Mouse (Mus musculus): ENCODE measurements around the gene Olfr680-ps1.
"Not testable (repeated sequence)": the region's sequence is repeated elsewhere in the genome, so short reads cannot be mapped to it uniquely, and the experiment has no call there.

Gene Olfr680-ps1

DNA sequence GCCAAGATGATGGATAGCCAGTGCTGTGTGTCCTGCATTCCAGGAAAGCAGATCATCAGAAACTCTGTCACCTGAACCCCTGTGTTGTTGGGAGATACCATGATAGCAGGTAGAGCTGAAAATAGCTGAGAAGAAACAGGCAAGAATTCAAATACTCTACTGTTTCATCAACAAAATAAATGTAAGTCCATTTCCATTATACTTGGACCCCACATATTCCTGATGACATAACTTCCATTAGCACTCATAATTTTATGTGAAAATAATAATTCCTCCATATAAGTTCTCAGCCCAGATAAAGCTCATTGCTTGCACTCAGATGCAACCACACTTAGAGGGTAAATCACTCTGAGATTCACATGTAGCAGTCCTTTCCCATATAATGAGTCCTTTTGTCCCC lies at the start of gene Olfr680-ps1:
Gene Olfr680-ps1 (minus strand): TSS at position 101 of the 400 bp plus-strand sequence.
- not testable (repeated sequence) for DNase-seq (ENCODE audit: low spot score in 2 of 2)

DNA sequence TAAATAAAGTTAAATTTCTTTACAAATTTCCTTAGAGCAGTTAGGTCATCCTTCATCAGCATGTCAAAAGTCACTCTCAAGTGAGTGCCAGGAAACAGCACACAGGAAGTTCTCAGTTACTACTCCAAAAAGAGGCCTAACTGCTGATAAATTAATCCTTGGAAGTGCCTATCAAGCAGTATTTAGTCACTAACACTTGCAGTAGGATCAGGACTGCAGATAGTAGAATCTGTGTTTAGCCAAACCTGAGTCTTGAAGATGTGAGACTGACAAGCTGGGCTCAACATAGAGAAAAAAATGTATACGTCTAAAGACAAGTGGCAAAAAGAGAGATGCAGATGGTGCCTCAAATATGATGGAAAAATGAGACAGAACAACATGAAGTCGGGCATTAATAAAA lies 48.7 kb upstream of the Olfr680-ps1 start:
- no peak for DNase-seq (ENCODE audit: low spot score in 2 of 2)

DNA sequence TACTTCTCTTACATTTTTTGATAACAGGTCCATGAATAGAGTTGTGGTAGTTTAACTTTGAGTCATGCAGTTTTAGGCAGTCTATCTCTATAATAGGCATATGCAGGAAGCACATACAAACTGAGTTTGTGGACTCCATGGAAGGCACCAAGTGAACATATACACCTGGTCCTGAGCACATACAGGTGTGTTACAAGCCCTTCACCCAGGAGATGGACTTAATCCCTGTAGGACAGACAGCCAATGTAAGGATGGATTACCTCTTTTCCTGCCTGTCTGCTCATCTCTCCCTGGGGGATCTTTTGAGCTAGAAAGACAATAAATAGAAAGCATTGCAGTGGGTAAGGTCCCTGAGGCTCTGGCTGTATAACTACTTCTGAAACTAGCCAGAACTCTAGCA lies 23.9 kb upstream of the Olfr680-ps1 start, which contains the start of gene Olfr681:
Gene Olfr681 (plus strand): TSS at position 301 of the 400 bp plus-strand sequence.
- no peak for DNase-seq (ENCODE audit: low spot score in 2 of 2)

DNA sequence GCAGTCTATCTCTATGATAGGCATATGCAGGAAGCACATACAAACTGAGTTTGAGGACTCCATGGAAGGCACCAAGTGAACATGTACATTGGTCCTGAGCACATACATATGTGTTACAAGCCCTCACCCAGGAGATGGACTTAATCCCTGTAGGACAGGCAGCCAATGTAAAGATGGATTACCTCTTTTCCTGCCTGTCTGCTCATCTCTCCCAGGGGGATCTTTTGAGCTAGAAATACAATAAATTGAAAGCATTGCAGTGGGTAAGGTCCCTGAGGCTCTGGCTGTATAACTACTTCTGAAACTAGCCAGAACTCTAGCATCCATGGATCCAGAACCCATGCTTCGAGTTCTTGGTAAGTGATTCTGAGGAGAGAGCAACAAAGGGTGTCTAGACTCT lies 11.7 kb downstream of the Olfr680-ps1 start, which contains the start of gene Olfr679:
Gene Olfr679 (plus strand): TSS at position 301 of the 400 bp plus-strand sequence.
- no peak for DNase-seq (ENCODE audit: low spot score in 2 of 2)

DNA sequence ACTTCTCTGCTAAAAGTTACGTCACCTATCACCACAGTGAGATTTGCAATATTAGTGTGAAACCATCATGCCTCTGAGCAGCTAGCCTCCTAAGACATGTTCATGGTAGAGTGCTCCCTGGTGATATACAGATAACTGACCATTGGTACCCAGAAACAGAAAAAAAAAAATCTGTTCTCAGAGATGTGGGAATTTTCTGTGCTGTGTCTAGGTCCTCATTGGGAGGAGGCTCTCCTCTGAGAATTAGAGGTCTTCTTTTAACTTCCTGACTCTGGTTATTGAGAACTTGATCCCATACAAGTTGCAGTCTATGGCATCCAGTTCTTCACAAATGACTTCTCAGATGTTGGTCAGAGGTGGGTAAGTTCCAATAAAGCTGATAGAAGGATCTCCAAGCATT lies 28.4 kb downstream of the Olfr680-ps1 start, which contains the start of gene Olfr678:
Gene Olfr678 (plus strand): TSS at position 301 of the 400 bp plus-strand sequence.
- DNase-seq (ENCODE audit: low spot score in 2 of 2), result no peak

DNA sequence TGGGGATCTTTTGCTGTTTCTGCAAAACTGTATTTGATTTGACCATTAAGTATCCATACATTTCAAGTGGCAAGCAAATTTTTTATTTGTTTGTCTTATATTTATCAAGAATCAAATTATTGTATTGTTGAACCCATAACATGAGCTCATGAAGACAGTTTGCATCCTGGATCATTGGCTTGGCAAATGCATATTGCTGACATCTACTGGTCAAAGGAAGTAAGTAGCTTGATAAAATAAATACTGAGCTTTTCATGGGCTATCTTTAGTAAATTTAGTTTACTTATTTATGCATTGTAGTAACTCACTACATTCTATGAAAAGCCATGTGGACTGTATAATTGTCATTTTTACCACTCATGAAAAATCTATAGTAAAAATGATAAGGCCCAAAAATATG lies 33.7 kb downstream of the Olfr680-ps1 start:
- DNase-seq (ENCODE audit: low spot score in 2 of 2), result no peak
